Mouse (Mus musculus): Measurements from ENCODE around the gene Fbxo17. TPM values are rescaled to one million over a fixed set of nuclear protein-coding genes. Genes with fewer than 3 reads are reported as not detected.
"Not testable (repeated sequence)": the region's sequence is repeated elsewhere in the genome, so short reads cannot be mapped to it uniquely, and the experiment has no call there.

Fbxo17 gene
- 1 to 10 TPM in 3 of 4 experiments, under 1 TPM in 1; 0.74 to 2.0 (median 1.8) TPM for total RNA-seq (2022)

DNA sequence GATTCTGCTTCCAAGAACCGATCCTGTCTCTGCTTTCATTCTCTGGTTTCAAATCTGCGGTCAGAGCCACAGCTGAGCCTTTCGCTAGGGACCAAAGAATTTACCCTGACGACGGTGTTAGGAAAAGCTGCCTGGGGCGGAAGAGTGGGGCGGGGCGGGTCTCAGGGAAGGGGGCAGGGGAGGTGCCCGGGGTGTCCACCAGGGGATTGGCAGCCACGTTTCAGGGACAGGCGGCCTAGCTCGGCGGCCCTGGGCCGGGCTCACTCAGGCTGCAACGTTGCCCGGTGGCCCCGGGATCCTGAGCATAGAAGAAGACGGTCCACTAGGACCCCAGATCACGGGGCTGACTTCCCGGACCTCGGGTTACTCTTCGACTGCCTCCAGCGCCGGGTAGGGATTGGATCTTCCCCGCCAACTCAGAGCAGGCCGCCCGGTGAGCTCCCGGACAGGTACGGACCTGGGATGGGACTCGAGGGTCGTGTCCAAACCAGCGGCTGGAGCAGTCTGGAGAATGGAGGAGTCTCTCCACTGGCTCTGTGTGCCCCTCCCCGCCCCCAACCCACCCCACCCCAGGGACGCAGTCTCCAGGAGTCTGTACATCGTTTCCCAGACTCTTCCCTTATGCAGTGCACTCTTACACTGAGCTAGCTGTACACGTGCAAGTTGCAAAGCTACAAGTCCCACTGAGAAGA is at the start of gene Fbxo17:
Gene Fbxo17, plus strand, starts transcription at position 215 of the 692 bp plus-strand sequence.
- DNase-seq (ENCODE audit: low spot score in 2 of 2), result no peak

DNA sequence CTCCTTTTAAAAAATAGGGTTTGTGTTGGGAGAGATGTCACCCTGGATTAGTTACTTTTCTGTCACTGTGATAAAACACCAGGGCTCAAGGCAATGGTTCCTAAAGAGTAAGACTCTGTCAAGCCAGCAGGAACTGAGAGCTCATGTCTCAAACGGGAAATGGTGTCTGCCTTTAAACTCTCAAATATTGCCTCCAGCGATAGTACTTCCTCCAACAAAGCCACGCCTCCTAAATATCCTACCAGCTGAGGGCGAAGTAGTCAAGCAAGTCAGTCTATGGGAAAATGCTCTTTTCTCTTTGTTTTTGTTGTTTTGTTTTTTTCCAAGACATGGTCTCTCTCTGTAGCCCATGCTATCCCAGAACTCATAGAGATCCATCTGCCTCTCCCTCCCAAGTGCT is 45.4 kb upstream of the Fbxo17 start:
- no peak for DNase-seq (ENCODE audit: low spot score in 2 of 2)

DNA sequence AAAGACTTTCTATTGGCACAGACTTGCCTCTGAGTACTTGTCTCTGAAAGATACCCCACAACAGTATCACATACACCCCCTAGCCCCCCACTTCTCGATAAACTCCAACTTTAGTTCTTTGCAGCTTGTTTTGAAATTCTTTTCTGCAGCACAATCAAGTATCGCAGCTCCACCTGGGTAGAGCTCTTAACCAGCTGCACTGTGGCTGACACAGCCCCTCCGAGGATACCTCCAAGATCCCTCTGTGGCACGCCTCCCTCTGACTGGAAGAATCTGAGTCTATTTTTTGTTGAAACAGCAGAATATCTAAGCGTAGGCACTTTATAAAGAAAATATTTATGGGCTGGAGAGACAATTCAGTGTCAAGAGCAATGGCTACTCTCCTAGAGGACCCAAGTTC is 44.3 kb upstream of the Fbxo17 start:
- DNase-seq (ENCODE audit: low spot score in 2 of 2), result no peak

DNA sequence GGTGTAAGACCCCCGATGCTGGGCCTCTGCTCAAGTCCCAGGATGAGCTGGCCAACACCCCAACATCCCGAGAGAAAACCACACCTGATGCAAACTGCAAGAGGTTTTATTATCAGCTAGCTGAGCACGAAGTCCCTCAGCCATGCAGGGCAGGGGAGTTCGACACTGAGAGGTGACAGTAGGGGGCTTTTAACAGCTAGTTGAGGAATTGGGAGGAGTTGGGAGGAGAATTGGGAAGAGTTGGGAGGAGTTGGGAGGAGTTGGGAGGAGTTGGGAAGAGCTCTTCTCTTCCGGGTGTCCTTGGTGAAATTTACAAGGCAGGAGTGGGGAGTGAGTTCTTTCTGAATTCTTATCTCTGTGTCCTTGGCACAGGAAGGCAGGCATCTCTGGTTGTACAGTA is 43.8 kb upstream of the Fbxo17 start:
- DNase-seq (ENCODE audit: low spot score in 2 of 2), result not testable (repeated sequence)

DNA sequence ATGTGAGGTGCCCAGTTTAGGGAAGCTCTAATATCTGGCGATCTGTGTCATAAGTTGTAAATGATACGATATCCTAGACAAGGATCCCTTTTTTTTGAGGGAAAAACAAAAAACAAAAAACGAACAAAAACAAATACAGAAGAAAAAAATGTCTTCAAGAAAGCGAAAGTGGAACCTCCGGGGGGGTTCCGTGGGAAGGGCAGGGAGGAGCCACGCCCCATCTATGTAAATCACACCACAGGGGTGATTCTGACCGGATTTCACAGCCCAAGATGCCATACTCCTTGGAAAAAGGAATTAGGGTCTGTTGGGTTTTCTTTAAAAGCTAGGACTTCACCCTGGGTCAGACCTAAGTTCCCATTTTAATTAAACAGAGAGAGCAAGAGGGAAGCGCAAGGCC is 41.6 kb upstream of the Fbxo17 start:
- no peak for DNase-seq (ENCODE audit: low spot score in 2 of 2)

DNA sequence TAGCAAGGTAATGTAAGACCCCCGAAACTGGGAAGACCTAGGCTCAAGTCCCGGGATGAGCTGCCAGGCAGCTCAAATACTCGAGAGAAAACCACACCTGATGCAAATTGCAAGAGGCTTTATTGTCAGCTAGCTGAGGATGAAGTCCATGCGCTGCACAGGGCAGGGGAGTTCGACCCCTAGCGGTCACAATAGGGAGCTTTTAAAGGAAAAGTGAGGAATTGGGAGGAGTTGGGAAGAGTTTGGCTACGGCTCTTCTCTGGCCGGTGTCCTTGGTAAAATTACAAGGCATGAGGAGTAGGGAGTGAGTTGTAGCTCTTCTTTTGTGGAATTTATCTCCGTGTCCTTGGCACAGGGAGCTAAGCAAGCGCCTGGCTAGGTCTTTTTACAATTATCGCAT is 40.9 kb upstream of the Fbxo17 start:
- no peak for DNase-seq (ENCODE audit: low spot score in 2 of 2)

DNA sequence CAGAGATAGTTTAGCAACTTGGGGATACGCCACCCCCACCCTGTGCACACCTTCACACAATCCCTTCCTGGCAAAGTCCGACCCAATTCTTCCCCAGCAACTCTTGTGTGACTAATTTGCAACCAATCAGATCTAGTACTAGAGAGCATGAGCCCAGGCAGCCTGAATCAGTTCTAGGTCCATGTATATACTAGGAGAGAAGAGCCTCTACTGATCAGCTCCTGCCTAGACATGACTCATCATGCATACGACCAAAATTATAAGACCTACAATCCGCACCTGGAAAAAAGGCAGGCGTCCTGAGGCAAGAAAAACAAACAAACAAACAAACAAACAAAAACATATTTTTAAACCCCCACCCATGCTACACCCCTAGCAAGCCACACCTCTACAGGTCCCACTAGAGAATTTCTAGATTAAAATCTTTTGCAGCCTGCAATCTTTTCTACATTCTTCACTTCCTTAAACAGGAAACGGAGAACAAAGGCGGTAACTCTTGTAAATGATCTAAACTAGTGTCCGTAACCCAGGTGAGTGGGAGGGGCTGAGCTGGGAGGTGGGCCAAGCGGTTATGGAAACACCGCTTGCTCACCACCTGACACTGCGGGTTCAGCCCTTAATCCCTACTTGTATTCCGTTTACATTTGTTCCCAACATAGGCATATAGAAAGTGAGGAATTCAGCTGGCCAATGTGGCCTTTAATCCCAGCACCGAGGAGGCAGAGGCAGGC is 39.6 kb upstream of the Fbxo17 start:
- DNase-seq (ENCODE audit: low spot score in 2 of 2), result no peak

DNA sequence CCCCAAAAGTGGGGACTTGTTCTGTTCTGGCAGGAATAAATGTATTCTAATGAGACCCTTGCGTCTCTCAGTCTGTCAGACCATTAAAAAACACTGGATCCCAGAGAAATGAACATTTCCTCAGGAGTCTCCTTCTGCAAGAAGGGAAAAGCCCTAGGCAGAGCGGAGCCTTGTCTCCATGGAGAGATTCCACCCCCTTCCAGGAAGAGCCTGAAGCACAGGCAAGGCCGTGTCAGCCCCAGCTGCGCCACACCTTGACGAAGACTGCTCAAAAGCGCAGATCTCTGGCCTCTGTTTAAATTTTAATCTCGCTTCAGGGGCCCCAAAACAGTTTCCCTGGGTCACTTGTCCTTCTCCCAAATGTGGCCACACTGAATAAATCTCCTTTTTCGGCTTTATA is 39.0 kb upstream of the Fbxo17 start:
- no peak for DNase-seq (ENCODE audit: low spot score in 2 of 2)

DNA sequence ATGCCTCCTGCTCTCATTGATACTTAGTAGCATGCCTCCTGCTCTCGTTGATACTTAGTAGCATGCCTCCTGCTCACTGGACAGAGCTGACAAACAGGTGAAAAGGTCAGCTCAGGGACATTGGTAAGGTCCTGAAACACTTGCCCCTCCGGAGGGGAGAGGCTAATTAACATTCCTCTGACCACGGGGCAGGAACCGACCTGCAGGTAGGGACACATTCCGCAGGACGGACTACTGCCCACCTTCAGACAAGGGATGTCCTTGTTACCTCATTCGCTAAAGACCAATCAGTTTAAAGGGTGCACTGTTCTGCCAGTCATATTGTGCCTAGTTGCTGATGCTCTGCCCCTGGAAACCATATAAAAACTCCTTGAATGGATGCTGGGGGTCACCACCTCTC is 25.5 kb upstream of the Fbxo17 start:
- no peak for DNase-seq (ENCODE audit: low spot score in 2 of 2)

DNA sequence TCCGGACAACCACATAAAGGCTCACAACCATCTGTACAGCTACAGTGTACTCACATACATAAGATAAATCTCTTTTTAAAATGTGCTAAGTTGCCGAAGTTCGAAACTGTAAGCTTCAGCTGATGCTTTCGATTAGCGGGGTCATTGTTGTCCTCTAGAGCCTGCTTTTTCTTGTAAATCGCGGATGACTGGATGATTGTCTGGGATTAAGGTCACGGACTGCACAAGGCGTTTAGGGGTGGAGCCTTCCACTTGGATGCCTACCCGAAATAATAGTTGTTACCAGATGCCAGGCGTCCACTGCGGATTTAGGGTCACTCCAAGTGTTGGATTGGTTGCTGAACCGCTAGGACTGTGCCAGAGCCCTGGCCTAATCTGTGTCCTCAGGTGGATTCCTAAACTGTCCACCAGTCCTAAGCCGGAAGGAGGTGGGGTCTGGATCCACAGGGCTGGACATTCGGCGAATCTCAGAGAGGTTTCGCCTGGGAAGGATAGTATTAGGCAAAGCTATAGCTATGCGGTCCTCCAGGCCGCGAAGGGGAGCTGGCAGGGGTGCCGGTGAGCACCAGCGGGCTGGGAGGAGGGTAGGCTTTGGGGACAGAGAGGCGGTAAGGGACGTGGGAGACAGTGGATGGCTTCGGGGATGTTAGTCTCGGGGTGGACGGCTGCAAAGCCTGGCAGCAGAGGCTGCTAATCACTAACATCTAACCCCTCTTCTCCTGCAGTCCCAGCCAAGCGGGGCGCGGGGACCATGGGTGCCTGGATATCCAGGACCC is 23.9 kb upstream of the Fbxo17 start, which contains the start of gene Fbxo27:
Gene Fbxo27, plus strand, starts transcription at position 305 of the 776 bp plus-strand sequence.
- peak; percentile 28 to 33 for DNase-seq (ENCODE audit: low spot score in 2 of 2)

DNA sequence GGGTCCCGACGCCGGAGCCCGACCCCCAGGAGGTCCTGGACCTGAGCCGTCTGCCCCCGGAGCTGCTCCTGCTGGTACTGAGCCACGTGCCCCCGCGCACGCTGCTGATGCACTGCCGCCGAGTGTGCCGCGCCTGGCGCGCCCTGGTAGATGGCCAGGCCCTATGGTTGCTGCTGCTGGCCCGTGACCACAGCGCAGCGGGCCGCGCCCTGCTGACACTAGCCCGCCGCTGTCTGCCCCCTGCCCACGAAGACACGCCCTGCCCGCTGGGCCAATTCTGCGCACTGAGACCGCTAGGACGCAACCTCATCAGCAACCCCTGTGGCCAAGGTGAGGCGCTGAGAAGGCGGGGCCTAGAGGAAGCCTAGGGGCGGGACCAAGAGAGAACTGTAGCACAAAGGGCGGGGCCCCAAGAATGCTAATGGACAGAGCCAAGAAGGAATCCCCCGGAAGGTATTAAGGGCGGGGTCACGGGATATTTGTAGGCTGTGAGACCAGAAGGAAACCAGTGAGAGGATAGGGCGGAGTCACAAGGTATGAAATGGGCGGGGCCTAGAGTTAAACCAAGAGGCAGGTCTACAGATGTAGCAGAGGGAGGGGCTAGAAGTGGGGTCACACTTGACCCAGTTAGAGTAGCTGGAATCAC is 23.2 kb upstream of the Fbxo17 start:
- peak; percentile 69 to 84 for DNase-seq (ENCODE audit: low spot score in 2 of 2)

DNA sequence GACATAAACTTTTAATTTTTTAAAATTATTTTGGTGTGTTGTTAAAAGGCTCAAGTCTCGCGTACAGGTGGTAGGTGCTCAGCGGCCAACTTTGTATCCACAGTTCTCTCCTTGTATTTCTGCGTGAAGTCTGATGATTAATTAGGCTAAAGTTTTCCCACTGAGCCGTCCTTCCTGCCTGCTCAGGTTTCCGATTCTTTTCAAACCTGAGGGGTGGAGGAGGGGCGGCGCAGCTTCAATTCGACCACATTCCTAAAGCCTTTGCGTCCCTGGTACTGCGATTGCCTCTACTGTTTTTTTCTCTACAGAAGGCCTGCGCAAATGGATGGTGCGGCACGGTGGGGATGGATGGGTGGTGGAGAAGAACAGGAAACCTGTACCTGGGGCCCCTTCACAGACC is 22.2 kb upstream of the Fbxo17 start:
- DNase-seq (ENCODE audit: low spot score in 2 of 2), result no peak

DNA sequence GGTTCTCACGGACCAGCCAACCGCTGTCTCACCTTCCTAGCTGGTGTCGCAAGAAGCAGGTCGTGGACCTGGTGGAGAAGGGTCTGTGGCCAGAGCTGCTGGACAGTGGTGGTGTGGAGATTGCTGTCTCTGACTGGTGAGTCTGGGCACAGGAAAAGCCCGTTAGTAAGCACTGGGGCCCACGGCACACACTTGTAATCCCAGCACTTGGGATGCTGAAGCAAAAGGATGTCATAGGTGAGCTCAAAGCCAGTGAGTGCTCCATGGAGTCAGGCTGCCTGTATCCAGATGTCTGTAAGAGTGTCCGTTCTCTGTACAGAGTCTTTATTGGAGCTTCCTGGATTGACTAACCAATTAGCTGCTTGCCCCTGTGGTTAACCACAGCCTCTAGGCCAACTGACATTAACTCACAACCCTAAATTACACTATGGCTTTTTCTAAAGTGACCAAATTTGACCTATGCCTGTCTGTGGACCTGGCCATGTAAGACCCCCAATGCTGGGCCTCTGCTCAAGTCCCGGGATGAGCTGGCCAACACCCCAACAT is 21.6 kb upstream of the Fbxo17 start:
- DNase-seq (ENCODE audit: low spot score in 2 of 2), result no peak

DNA sequence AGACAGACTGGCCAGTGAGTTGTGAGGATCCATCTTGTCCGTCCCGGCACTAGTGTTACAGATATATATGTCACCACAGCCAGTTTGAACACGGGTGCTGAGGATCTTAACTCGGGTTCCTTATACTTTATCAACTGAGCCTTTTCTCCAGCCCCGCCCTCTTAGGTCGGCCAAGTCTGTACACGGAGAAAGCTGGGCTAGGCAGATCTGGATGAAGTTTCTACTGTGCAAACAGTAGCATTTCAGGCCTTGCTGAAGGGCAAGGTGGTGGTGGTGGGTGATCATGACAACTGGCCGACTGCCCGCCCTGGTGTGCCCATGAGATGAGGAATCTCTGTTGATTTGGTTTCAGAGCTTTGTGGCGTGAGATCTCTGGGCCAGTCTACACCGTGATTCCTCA is 19.3 kb upstream of the Fbxo17 start:
- no peak for DNase-seq (ENCODE audit: low spot score in 2 of 2)

DNA sequence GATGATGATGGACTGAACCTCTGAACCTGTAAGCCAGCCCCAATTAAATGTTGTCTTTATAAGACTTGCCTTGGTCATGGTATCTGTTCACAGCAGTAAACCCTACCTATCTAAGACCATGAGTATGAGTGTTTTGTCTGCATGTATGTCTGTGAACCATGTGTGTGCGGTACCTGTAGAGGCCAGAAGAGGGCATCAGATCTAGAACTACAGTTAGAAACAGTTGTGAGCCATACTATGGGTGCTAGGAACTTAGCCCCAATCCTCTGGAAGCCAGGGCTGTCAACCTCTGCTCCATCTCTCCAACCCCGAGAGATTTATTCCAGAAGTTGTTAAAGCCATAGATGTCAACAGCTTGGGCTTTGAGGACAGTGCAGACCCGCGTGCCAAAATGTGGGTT is 16.3 kb upstream of the Fbxo17 start:
- no peak for DNase-seq (ENCODE audit: low spot score in 2 of 2)

DNA sequence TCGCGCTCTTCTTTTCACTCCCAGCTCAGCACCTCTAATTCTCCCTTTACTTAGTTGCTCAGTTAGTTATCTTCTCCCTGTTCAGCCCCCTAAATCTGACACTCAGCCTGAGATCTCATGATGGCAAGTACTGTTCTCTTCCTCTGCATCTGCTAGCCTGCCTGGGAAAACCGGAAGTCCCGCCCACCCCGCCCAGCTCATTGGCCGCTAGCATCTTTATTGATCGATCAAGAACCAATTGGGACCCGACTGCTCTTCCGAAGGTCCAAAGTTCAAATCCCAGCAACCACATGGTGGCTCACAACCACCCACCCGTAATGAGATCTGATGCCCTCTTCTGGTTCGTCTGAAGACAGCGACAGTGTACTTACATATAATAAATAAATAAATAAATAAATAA is 15.3 kb upstream of the Fbxo17 start:
- not testable (repeated sequence) for DNase-seq (ENCODE audit: low spot score in 2 of 2)

DNA sequence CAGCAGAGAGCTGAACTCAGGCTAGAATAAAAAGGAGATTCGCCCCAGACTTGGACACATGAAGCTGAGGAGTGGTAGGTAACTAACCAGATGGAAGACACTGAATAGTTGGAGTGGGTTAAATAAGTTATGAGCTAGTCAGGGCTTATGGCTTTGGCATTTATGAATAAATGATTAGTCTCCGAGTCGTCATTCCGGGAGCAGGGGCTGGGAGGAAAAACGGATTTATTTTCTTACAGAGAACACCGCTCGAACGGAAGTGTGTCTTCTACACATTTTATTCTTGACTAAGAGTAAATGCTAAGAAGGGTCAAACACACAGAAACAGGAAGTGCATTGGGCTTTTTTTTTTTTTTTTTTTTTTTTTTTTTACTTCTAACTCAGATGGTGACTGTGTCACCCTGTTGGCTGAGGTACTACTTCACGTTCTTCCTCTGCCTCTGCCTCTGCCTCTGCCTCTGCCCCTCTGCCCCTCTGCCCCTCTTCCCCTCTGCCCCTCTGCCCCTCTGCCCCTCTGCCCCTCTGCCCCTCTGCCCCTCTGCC is 13.9 kb upstream of the Fbxo17 start:
- no peak for DNase-seq (ENCODE audit: low spot score in 2 of 2)

DNA sequence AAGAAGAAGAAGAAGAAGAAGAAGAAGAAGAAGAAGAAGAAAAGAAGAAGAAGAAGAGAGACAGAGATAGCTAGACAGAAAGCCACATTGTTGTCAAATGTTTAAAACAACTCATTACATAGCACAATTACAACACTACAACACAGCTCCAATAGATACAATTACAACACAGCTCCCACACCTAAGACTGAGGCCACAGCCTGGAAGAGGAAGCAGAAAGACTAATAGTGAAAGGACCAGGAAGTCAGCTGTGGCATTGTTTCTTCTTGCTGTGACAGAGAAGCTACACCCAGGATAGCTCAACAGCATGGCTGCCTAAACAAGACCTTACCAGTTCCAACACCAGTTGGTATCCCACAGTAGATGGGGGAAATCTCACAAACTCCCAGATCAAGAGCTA is 7.2 kb upstream of the Fbxo17 start:
- no peak for DNase-seq (ENCODE audit: low spot score in 2 of 2)

DNA sequence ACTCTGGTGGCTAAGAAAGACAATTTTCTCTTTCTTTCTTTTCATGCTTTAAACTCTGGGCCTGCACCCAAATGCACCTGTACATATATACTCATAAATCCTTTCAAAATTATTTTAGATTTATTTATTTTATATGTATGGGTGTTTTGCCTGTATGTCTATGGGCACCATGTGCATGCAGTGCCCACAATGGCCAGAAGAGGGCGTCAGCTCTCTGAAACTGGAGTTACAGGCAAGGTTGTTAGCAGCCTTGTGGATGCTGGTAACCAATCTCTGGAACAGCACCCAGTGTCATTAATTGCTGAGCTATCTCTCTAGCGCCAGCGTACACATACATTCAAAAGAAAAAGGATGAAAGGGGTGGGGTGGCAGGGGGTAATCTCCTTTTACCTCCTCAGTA is 5.6 kb upstream of the Fbxo17 start:
- no peak for DNase-seq (ENCODE audit: low spot score in 2 of 2)

DNA sequence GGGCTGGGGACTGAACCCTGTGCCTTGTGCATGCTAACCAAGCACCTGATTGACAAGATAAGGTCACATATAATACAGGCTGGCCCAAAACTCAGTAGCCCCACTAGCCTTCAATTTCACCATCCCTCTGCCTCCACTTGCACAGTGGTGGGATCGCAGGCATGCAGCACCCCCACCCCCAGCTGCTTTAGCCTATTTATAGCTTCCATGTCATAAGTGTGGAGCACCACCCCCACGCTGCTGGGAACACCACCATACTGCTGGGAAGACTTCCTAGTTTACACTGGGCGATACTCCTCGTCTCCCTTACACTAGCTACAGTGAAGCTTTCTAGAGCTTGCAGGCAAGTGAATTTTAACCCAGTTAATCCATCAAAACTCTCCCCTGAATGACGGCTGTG is 1.9 kb upstream of the Fbxo17 start:
- DNase-seq (ENCODE audit: low spot score in 2 of 2), result peak in 1 of 2 experiments; percentile 41

DNA sequence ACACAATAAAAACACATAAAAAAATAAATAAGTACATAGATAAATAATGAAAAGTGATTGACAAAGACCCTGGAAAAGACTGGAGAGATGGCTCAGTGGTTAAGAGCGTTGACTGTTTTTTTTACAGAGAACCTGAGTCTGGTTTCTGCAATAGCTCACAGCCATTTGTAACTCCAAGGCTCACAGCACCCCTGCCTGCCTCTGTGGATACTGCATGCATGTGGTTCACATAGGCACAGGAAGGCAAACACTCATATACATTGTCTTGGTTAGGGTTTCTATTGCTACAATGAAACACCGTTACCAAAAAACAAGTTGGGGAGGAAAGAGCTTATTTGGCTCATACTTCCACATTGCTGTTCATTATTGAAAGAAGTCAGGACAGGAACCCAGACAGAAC is 1.0 kb upstream of the Fbxo17 start:
- DNase-seq (ENCODE audit: low spot score in 2 of 2), result no peak

All from layer of hippocampus, adult 8-10 months (tissue).